Mouse (Mus musculus) myocyte (in vitro differentiated cells): ENCODE measurements around the gene Cstb. TPM values are rescaled to one million over a fixed set of nuclear protein-coding genes. Genes with fewer than 3 reads are reported as not detected.

Experiments
- H3K27me3 ChIP-seq: one replicate; pipeline ENCODE4 v1.6.1; 2011; ENCODE audit not compliant: control insufficient read depth, insufficient read depth, insufficient read length
- H3K36me3 ChIP-seq: one replicate; pipeline ENCODE4 v1.6.1; 2011; ENCODE audit not compliant: control insufficient read depth, insufficient read depth
- H3K4me2 ChIP-seq: one replicate; pipeline ENCODE4 v1.6.1; 2011; ENCODE audit warnings: low read depth, control low read depth
- H3K4me3 ChIP-seq: one replicate; pipeline ENCODE4 v1.5.1; 2011; ENCODE audit warnings: mild to moderate bottlenecking, control low read depth, moderate library complexity
- H3K79me2 ChIP-seq: one replicate; pipeline ENCODE4 v1.6.1; 2011; ENCODE audit not compliant: control insufficient read depth, insufficient read depth
- H3ac ChIP-seq: one replicate; pipeline ENCODE4 v1.6.1; 2011; ENCODE audit not compliant: control insufficient read depth, insufficient read length
- CEBPB ChIP-seq: IDR thresholded peaks from 2 replicates; pipeline ENCODE4 v1.6.1; 2011; ENCODE audit warnings: mild to moderate bottlenecking, moderate library complexity; ENCODE audit not compliant: poor library complexity, insufficient read depth, severe bottlenecking
- E2F4 ChIP-seq: IDR thresholded peaks from one replicate; pipeline ENCODE4 v1.6.1; 2011; ENCODE audit warnings: mild to moderate bottlenecking, control low read depth, moderate library complexity; ENCODE audit not compliant: insufficient read depth
- MAX ChIP-seq: IDR thresholded peaks from one replicate; pipeline ENCODE4 v1.6.1; 2011; ENCODE audit warnings: low read depth, mild to moderate bottlenecking, control low read depth
- MYOD1 ChIP-seq, 3 experiments: IDR thresholded peaks; one replicate each; pipeline ENCODE4 v1.6.1; 2011; ENCODE audit warnings: control low read depth in 2 of 3, low read depth in 2 of 3, mild to moderate bottlenecking in 2 of 3, moderate library complexity in 1 of 3; ENCODE audit not compliant: insufficient read length in 2 of 3, control insufficient read depth in 1 of 3
- MYOG ChIP-seq, 3 experiments: IDR thresholded peaks; one replicate each; pipeline ENCODE4 v1.6.1; 2011; ENCODE audit warnings: control low read depth in 2 of 3, low read depth in 2 of 3, mild to moderate bottlenecking in 2 of 3; ENCODE audit not compliant: insufficient read length in 2 of 3, control insufficient read depth in 1 of 3, insufficient read depth in 1 of 3
- POLR2A ChIP-seq: IDR thresholded peaks from one replicate; pipeline ENCODE4 v1.6.1; 2011; ENCODE audit warnings: low read depth, mild to moderate bottlenecking, control low read depth, moderate library complexity; ENCODE audit not compliant: insufficient read length
- POLR2AphosphoS2 ChIP-seq: IDR thresholded peaks from one replicate; pipeline ENCODE4 v1.6.1; 2011; ENCODE audit warnings: low read depth, control low read depth; ENCODE audit not compliant: insufficient read length
- REST ChIP-seq: IDR thresholded peaks from one replicate; pipeline ENCODE4 v1.6.1; 2011; ENCODE audit warnings: mild to moderate bottlenecking, control low read depth, moderate library complexity; ENCODE audit not compliant: insufficient read depth, insufficient read length
- SRF ChIP-seq: IDR thresholded peaks from one replicate; pipeline ENCODE4 v1.6.1; 2011; ENCODE audit warnings: low read depth; ENCODE audit not compliant: control insufficient read depth, insufficient read length
- TCF12 ChIP-seq: IDR thresholded peaks from one replicate; pipeline ENCODE4 v1.6.1; 2011; ENCODE audit warnings: mild to moderate bottlenecking, control low read depth; ENCODE audit not compliant: poor library complexity, insufficient read depth, severe bottlenecking
- TCF3 ChIP-seq: IDR thresholded peaks from one replicate; pipeline ENCODE4 v1.6.1; 2011; ENCODE audit warnings: low read depth, control low read depth; ENCODE audit not compliant: insufficient read length
- USF1 ChIP-seq: IDR thresholded peaks from one replicate; pipeline ENCODE4 v1.6.1; 2011; ENCODE audit warnings: low read depth, mild to moderate bottlenecking, control low read depth, moderate library complexity
- polyA plus RNA-seq: library from polyadenylated mRNA; unstranded; fragments of >200 nt; fragmentation: generic; extraction: Trizol; gene quantifications from one replicate; pipeline ENCODE4 v1.2.1, GENCODE M21; 2012; ENCODE audit warnings: missing spikeins

The Cstb gene
- 197 TPM for polyA plus RNA-seq

DNA sequence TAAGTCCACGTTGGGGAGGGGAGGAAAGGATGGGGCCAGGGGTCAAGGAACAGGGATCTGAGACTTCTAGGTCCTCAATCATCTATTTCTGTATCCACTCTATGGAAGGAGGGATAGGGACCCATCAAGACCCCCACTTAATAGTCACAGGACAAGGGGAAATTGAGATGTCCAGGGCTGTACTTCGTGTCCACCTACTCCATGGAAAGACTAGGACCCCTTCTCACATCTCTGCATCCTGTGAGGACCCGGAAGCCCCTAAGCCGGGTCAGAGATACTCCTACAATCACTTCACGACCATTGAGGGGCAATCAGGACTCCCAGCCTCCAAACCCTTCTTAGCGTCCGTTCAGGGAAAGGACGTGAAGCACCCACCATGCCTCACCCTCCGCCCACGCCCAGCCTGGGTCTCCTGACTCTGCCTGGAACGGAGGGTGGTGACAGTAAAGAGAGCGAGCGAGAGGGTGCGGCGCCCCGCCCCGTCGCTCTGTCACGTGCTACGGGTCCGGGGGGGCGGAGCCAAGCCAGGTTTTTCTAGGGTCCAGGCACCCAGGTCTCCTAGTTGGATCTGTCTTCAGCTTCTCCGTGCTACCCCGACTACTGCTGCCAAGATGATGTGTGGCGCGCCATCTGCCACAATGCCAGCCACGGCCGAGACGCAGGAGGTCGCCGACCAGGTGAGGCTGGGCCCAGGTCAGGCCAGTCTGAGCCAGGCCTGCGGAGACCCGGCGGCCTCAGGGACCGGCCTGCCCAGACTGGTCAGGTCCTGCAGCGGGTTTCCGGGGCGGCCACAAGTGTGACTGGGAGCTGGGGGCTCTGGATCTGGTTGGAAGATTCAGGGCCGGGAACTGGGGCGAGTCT lies at the start of gene Cstb:
Gene Cstb, plus strand, starts transcription at position 489 of the 861 bp plus-strand sequence.
- peak within 1 kb of the TSS; percentile 64 for H3K4me3 ChIP-seq
- H3ac ChIP-seq = peak within 1 kb of the TSS; percentile 12
- H3K36me3 ChIP-seq = peaks cover 8% of the 10 kb centered on the region
- no peak for TF ChIP-seq MYOD1 (IDR thresholded peaks at IDR 0.05; ENCODE audit: control insufficient read depth in 1 of 3, insufficient read length in 2 of 3, low read depth in 2 of 3)
- no peak for TF ChIP-seq REST
- peak in 1 of 3 experiments; percentile 20 for TF ChIP-seq MYOG (IDR thresholded peaks at IDR 0.05; ENCODE audit: control insufficient read depth in 1 of 3, insufficient read depth in 1 of 3, insufficient read length in 2 of 3, low read depth in 2 of 3)
- TF ChIP-seq SRF = peak; percentile 11
- peak; percentile 86 for TF ChIP-seq USF1
- TF ChIP-seq MAX = no peak
- TF ChIP-seq POLR2A = peak; percentile 91
- no peak for TF ChIP-seq TCF3
- no peak for TF ChIP-seq CEBPB
- no peak for TF ChIP-seq E2F4
- peak; percentile 86 for TF ChIP-seq POLR2AphosphoS2
- peak within 1 kb of the TSS; percentile 98 for H3K4me2 ChIP-seq
- no peaks in the 10 kb centered on the region for H3K27me3 ChIP-seq
- peaks cover 9% of the 10 kb centered on the region for H3K79me2 ChIP-seq

DNA sequence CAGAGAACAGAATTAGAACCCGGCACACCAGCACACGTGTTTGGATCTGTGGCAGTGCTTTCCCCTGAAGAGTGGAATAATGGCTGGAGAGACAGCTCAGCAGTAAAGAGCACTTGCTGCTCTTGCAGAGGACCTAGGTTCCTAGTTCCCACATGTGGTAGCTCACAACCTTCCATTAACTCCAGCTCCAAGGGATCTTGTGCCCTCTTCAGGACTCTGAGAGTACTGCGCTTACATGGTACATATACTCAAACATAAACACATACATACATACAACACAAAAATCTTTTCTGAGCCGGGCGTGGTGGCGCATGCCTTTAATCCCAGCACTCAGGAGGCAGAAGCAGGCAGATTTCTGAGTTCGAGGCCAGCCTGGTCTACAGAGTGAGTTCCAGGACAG lies 47.0 kb upstream of the Cstb start:
- H3K27me3 ChIP-seq = peaks cover 9% of the 10 kb centered on the region
- H3K79me2 ChIP-seq = no peaks in the 10 kb centered on the region
- no peak for TF ChIP-seq TCF3
- H3K36me3 ChIP-seq = no peaks in the 10 kb centered on the region
- H3ac ChIP-seq = no peak overlapping the region
- H3K4me2 ChIP-seq = no peak overlapping the region
- H3K4me3 ChIP-seq = no peak overlapping the region

DNA sequence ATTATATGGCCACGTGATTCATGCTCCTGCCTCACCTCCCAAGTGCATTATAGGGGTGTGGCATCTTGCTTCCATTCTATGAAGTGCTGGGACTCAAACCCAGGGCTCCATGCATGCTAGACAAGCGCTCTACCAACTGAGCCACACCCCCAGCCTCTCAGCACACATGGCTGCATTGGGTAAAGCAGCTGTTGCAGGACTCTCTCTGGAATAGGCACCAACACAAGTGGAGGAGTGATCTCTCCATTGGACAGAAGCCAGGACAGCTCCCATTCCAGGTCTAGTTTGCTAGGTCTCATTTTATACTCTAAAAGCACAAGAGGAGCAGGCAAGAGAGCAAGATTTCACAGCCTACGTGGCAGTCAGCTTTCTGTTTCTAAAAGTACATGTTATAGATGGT lies 41.9 kb upstream of the Cstb start:
- Histone ChIP-seq H3K79me2 (no peaks in the 10 kb centered on the region), H3K4me2 (no peak overlapping the region), H3K36me3 (no peaks in the 10 kb centered on the region), H3ac (no peak overlapping the region), H3K27me3 (peaks cover 10% of the 10 kb centered on the region), H3K4me3 (no peak overlapping the region)
- TF ChIP-seq MYOD1 (IDR thresholded peaks at IDR 0.05; ENCODE audit: control insufficient read depth in 1 of 3, insufficient read length in 2 of 3, low read depth in 2 of 3) (peak in 2 of 3 experiments; percentile 34 to 59), E2F4 (no peak), CEBPB (no peak), TCF12 (no peak), MYOG (IDR thresholded peaks at IDR 0.05; ENCODE audit: control insufficient read depth in 1 of 3, insufficient read depth in 1 of 3, insufficient read length in 2 of 3, low read depth in 2 of 3) (peak in 2 of 3 experiments; percentile 51 to 61), REST (no peak), POLR2A (no peak)

DNA sequence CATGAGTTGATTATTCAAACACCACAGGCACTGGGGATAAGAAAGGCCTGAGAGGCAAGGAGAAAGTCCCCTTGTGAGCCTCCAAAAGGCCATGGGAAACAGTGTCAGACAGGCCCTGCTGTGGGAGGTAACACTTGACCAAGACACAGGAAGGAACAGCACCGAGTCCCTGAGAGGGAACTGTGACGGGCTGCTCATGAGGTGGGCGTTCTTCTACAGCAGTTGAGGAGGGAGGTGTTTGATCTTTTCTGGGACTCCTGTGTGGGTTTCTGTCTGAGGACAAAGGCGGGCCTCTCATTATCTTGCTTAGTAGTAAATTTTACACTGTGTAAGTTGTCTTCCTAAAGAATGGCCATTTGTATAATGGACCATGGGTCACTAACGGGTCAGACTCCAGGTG lies 39.9 kb upstream of the Cstb start:
- H3K27me3 ChIP-seq = peaks cover 25% of the 10 kb centered on the region
- no peak for TF ChIP-seq REST
- TF ChIP-seq MYOG (IDR thresholded peaks at IDR 0.05; ENCODE audit: control insufficient read depth in 1 of 3, insufficient read depth in 1 of 3, insufficient read length in 2 of 3, low read depth in 2 of 3) = no peak
- no peak for TF ChIP-seq POLR2AphosphoS2
- no peak for TF ChIP-seq MAX
- no peak for TF ChIP-seq SRF
- TF ChIP-seq TCF12 = no peak
- no peak for TF ChIP-seq USF1
- no peak for TF ChIP-seq MYOD1 (IDR thresholded peaks at IDR 0.05; ENCODE audit: control insufficient read depth in 1 of 3, insufficient read length in 2 of 3, low read depth in 2 of 3)
- TF ChIP-seq TCF3 = no peak
- TF ChIP-seq E2F4 = no peak
- no peak for TF ChIP-seq POLR2A
- TF ChIP-seq CEBPB = no peak
- no peak overlapping the region for H3K4me3 ChIP-seq
- no peaks in the 10 kb centered on the region for H3K79me2 ChIP-seq
- no peak overlapping the region for H3K4me2 ChIP-seq
- no peak overlapping the region for H3ac ChIP-seq
- H3K36me3 ChIP-seq = no peaks in the 10 kb centered on the region

- H3K27me3 ChIP-seq = peaks cover 25% of the 10 kb centered on the region
- no peaks in the 10 kb centered on the region for H3K79me2 ChIP-seq
- peak overlapping the region; percentile 34 for H3K4me2 ChIP-seq
- TF ChIP-seq MYOD1 (IDR thresholded peaks at IDR 0.05; ENCODE audit: control insufficient read depth in 1 of 3, insufficient read length in 2 of 3, low read depth in 2 of 3) (no peak), POLR2AphosphoS2 (no peak), MAX (no peak), TCF12 (no peak), TCF3 (no peak), POLR2A (no peak), USF1 (no peak), REST (no peak), SRF (no peak), CEBPB (no peak), E2F4 (no peak), MYOG (IDR thresholded peaks at IDR 0.05; ENCODE audit: control insufficient read depth in 1 of 3, insufficient read depth in 1 of 3, insufficient read length in 2 of 3, low read depth in 2 of 3) (no peak)
- H3K36me3 ChIP-seq = no peaks in the 10 kb centered on the region
- H3ac ChIP-seq = no peak overlapping the region
- no peak overlapping the region for H3K4me3 ChIP-seq
These were observed 37.1 kb upstream of the Cstb start for GRCm38 (mm10) chr10:78388216-78388980.
